Mouse (Mus musculus) heart, postnatal 36 days (tissue): ENCODE results near the gene Usp38. TPM values are rescaled to one million over a fixed set of nuclear protein-coding genes. Genes with fewer than 3 reads are reported as not detected.
A peak's percentile ranks its signal among the peaks of the same experiment; 100 is the strongest.
"Not testable (repeated sequence)": the region's sequence is repeated elsewhere in the genome, so short reads cannot be mapped to it uniquely, and the experiment has no call there.

Experiments used
- DNase-seq, 2 experiments: peaks; one replicate each; pipeline ENCODE4 v3.0.0; 2021 to 2022
- intact Hi-C: fragments of 180-260 bp; cut with DNase I; formaldehyde crosslinking; loops from one replicate; pipeline ENCODE4 v1.15.1; 2025
- total RNA-seq, 2 experiments: library from RNA; stranded (reverse); gene quantifications; 2 replicates each; pipeline ENCODE4 v1.2.3; 2021

The Usp38 gene
- 10 to 100 TPM; 17.4 to 20.8 TPM for total RNA-seq

GRCm38 (mm10) chr8:81014789-81015699, at the start of gene Usp38:
TSS of gene Usp38 (minus strand) at chr8:81014928.
- DNase-seq, result peak; percentile 99
- intact Hi-C loops, result loop anchor here (10.0 kb wide), 1 partner anchor 1320 kb away; no protein-coding TSS in a partner anchor

DNA sequence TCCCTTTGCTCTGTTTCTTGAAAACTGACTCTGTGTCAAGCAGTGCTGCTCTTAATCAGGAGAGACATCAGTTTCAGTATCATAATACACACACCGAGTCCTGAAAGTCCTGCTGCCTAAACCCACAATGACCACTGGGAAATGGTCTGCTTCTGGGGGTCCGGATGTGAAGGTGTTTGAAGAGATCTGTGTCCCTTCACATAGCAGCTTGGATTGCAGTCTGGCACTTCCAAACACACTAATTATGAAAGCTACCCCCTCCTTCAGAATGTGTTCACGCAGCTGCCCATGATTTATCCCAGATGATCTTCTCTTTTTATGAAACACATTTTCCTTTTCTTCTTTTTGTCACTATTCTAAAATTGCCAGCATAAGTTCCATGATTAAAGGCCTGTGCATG, 47.8 kb upstream of the Usp38 start:
- DNase-seq, result no peak

GRCm38 (mm10) chr8:81061950-81062349, 47.2 kb upstream of the Usp38 start:
- intact Hi-C loops, result no loop called here
- no peak for DNase-seq

More for the DNA sequence above, 47.8 kb upstream of the Usp38 start:
- intact Hi-C loops, result no loop called here

DNA sequence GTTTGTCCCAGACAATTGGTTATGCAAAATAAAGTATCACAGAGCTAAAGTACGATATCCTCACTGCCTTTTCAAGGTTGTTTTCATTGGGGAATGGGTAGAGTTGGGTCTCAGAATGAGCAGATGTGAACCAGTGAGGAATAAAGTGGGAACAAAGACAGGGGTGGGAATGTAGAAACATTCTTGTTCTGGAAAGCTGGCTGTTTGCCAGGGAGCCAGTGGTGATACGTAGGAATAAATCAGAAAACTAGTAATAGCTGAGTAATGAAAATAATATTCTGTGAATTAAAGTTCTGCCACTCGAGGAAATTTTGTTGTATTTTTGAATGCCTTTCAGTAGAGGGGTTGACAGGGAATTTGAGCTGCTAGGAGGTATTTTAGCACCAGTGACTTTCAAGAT, 29.5 kb upstream of the Usp38 start:
- no peak for DNase-seq
- intact Hi-C loops, result no loop called here

DNA sequence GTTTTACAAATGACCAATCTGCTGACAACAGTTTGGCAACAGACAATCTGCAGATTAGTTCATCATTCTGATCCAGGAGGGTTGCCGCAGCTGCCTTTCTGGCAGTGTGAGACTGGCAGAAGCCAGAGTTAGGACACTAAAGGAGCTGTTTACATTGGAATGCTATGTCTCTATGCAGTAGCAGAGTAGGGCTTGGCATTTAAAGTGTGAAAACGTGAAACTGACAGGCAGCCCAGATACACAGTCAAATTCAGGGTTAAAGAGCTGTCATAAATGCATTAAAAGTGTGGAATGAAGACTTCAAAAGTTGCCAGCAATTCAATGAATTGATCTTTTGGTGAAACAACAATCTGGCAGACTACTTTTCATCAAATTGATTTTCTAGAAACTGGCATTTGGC, 13.3 kb upstream of the Usp38 start:
- intact Hi-C loops, result no loop called here
- no peak for DNase-seq

DNA sequence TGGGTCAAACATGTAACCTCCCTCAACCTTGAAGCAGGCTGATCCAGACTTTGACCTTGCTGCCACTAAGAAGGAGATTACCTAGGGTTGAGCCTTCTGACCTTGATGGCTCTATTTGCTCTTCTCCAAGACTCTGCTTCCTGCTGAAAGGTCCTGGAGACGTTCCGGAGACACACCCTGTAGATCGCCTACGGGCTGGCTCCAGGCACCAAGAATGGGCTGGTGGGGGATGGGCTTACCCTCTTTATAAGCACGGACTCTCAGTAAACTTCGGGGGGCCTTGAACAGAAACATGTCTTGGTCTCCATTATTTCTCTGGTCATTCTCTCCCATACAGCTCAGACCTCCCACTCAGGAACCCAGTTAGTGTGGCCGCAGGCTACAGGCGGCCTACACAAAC, 2.8 kb upstream of the Usp38 start:
- intact Hi-C loops, result loop anchor here (10.0 kb wide), 1 partner anchor 1323 kb away; no protein-coding TSS in a partner anchor
- not testable (repeated sequence) for DNase-seq

- DNase-seq, result no peak
- intact Hi-C loops, result loop anchor here (10.0 kb wide), 1 partner anchor 1319 kb away; no protein-coding TSS in a partner anchor
These were observed 757 bp downstream of the Usp38 start for GRCm38 (mm10) chr8:81013811-81014530.

- intact Hi-C loops, result loop anchor here (10.0 kb wide), 1 partner anchor 1318 kb away; no protein-coding TSS in a partner anchor
These were observed 2.0 kb downstream of the Usp38 start for GRCm38 (mm10) chr8:81012699-81013098.

GRCm38 (mm10) chr8:81012031-81012560, 2.6 kb downstream of the Usp38 start:
- intact Hi-C loops, result loop anchor here (10.0 kb wide), 1 partner anchor 1317 kb away; no protein-coding TSS in a partner anchor
- DNase-seq, result no peak

More at GRCm38 (mm10) chr8:81012699-81013098, 2.0 kb downstream of the Usp38 start:
- DNase-seq, result no peak

GRCm38 (mm10) chr8:81010386-81010785, 4.3 kb downstream of the Usp38 start:
- intact Hi-C loops, result loop anchor here (10.0 kb wide), 1 partner anchor 1316 kb away; no protein-coding TSS in a partner anchor
- no peak for DNase-seq

GRCm38 (mm10) chr8:81005114-81005513, 9.6 kb downstream of the Usp38 start:
- intact Hi-C loops, result no loop called here
- no peak for DNase-seq

- intact Hi-C loops, result loop anchor here (1.0 to 5.0 kb wide), 2 partner anchors 224 to 504 kb away; partner anchors contain the start of gene Gypa
- no peak for DNase-seq
These were observed 18.1 kb downstream of the Usp38 start for GRCm38 (mm10) chr8:80996632-80997031.

DNA sequence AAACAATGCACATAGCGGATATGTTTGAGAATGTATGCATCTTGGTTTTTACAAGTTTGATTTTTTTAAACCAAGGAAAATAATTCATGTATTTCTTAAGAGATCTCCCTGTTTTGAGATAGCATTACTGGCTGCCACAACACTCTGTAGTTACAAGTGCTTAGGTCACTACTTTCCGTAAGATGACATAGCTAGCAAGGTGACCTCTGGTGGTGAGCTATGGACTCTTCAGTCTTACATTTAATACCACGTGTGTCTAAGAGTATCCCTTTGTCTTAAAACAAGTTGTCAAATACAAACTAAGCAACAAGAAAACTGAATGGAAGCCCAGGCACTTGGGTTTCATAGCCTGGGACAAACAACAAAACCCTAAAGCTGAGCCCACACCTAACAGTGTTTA, 22.8 kb downstream of the Usp38 start:
- DNase-seq, result peak in 1 of 2 experiments; percentile 27
- intact Hi-C loops, result loop anchor here (5.0 kb wide), 1 partner anchor 95 kb away; no protein-coding TSS in a partner anchor

GRCm38 (mm10) chr8:80982829-80983228, 31.9 kb downstream of the Usp38 start:
- intact Hi-C loops, result no loop called here
- no peak for DNase-seq

GRCm38 (mm10) chr8:80981696-80982095, 33.0 kb downstream of the Usp38 start:
- intact Hi-C loops, result no loop called here
- no peak for DNase-seq

DNA sequence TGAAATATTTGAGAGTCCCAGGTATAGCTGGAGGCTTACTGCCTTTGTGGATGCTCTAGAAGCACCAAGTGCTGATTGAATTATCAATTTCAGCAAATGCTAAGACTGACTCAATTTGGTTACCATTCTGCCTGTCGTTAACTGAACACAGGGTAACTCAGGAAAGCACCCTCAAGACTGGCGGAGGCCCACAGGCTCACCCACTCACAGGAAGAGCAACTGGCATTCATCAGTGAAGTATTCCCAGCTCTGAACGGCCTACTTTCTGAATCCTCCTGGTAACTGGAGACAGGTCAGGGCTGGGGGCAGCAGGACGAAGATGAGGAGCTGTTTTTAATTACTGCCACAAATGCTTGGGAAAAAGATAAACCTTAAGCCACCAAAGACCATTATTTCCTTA, 34.7 kb downstream of the Usp38 start:
- DNase-seq, result no peak
- intact Hi-C loops, result no loop called here

- intact Hi-C loops, result no loop called here
- no peak for DNase-seq
These were observed 37.5 kb downstream of the Usp38 start for GRCm38 (mm10) chr8:80977231-80977630.

- intact Hi-C loops, result no loop called here
- peak in 1 of 2 experiments; percentile 25 for DNase-seq
These were observed 43.6 kb downstream of the Usp38 start for GRCm38 (mm10) chr8:80971150-80971549.

GRCm38 (mm10) chr8:80970000-80970685, 44.6 kb downstream of the Usp38 start:
- intact Hi-C loops, result no loop called here
- no peak for DNase-seq

DNA sequence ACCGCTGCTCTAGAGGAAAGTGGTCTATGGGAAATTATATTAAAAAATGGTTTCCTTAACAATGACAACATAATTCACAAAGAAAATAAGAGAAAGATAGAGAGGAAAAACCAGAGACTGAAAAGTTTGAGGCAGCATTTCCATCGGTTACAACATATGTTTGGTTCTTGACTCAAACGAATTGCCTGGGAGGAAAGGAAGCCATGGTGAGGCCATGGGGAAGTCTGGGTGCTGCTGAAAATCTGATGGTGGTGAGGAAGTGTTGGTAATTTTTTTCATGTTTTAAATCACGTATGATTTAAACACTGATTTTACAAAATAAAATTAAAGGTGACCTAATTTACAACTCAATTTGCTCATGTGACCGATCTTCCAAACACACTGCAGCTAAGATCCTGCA, 45.3 kb downstream of the Usp38 start:
- intact Hi-C loops, result no loop called here

More for the DNA sequence above, 45.3 kb downstream of the Usp38 start:
- DNase-seq, result no peak
